Mouse (Mus musculus): Measurements from ENCODE around the gene Zdhhc5.
"Not testable (repeated sequence)": the region's sequence is repeated elsewhere in the genome, so short reads cannot be mapped to it uniquely, and the experiment has no call there.

- not testable (repeated sequence) for TF ChIP-seq EP300 (IDR thresholded peaks at IDR 0.05; ENCODE audit: low read length); MEF2A (IDR thresholded peaks at IDR 0.05; ENCODE audit: borderline replicate concordance, low read depth, low read length); POLR2A (IDR thresholded peaks at IDR 0.05; ENCODE audit: low read depth, low read length); JUND (conservative IDR thresholded peaks at IDR 0.05; ENCODE audit: low read depth, low read length); PAX5 (IDR thresholded peaks at IDR 0.05; ENCODE audit: low read length); ZC3H11A (IDR thresholded peaks at IDR 0.05; ENCODE audit: low read depth, low read length); MAFK (IDR thresholded peaks at IDR 0.05; ENCODE audit: insufficient replicate concordance, low read length); CTCF (conservative IDR thresholded peaks at IDR 0.05 in 1 of 2, IDR thresholded peaks at IDR 0.05 in 1 of 2; ENCODE audit: low read depth in 2 of 2, low read length in 2 of 2); E2F4 (IDR thresholded peaks at IDR 0.05; ENCODE audit: insufficient replicate concordance, low read depth, low read length); HCFC1 (IDR thresholded peaks at IDR 0.05; ENCODE audit: low read depth, low read length); RCOR1 (conservative IDR thresholded peaks at IDR 0.05; ENCODE audit: low read depth, low read length); SIN3A (IDR thresholded peaks at IDR 0.05; ENCODE audit: low read length)
Observed at GRCm38 (mm10) chr2:84671535-84671934, 43.4 kb downstream of the Zdhhc5 start.

All from CH12.LX (cell line).